Mouse (Mus musculus): ENCODE data around the gene Bst2. TPM values are rescaled to one million over a fixed set of nuclear protein-coding genes. Genes with fewer than 3 reads are reported as not detected.

The Bst2 gene
- polyA plus RNA-seq (2015; fragmentation: Nextera tagmentation; extraction: Ambion mirVana), result 49.7 and 52.0 TPM in 2 replicates

- WGBS, result 2% methylated on average over 37 of the region's 37 CpGs
- Histone ChIP-seq H3K9me3 (no peaks in the 10 kb centered on the region), H3K4me2 (peak within 1 kb of the TSS; percentile 67), H3K27ac (peak within 1 kb of the TSS; percentile 83), H3K36me3 (no peaks in the 10 kb centered on the region), H3K4me1 (peaks cover 14% of the 10 kb centered on the region), H3K4me3 (peak within 1 kb of the TSS; percentile 51), H3K27me3 (no peaks in the 10 kb centered on the region), H3K9ac (peak within 1 kb of the TSS; percentile 60)
- peak; percentile 87 for ATAC-seq (ENCODE audit: borderline replicate concordance, extremely low read depth, low FRiP score, low TSS enrichment)
These were observed at the start of gene Bst2 for GRCm38 (mm10) chr8:71537028-71537867. TSS of gene Bst2 (minus strand) at chr8:71537456.

- ATAC-seq (ENCODE audit: borderline replicate concordance, extremely low read depth, low FRiP score, low TSS enrichment), result no peak
- Histone ChIP-seq H3K4me2 (no peak overlapping the region), H3K27me3 (no peaks in the 10 kb centered on the region), H3K9ac (no peak overlapping the region), H3K4me3 (no peak overlapping the region), H3K27ac (no peak overlapping the region), H3K36me3 (peaks cover 7% of the 10 kb centered on the region; the same call in 1 of the 2 replicates), H3K4me1 (peaks cover 6% of the 10 kb centered on the region), H3K9me3 (no peaks in the 10 kb centered on the region)
- 72% methylated on average over 2 of the region's 2 CpGs for WGBS
These were observed 49.6 kb upstream of the Bst2 start for GRCm38 (mm10) chr8:71586891-71587290.

- no peak overlapping the region for H3K27ac ChIP-seq
- H3K4me1 ChIP-seq, result no peaks in the 10 kb centered on the region
- H3K27me3 ChIP-seq, result no peaks in the 10 kb centered on the region
- no peaks in the 10 kb centered on the region for H3K9me3 ChIP-seq
- no peak overlapping the region for H3K4me2 ChIP-seq
- ATAC-seq (ENCODE audit: borderline replicate concordance, extremely low read depth, low FRiP score, low TSS enrichment), result no peak
- H3K9ac ChIP-seq, result no peak overlapping the region
- H3K4me3 ChIP-seq, result no peak overlapping the region
- H3K36me3 ChIP-seq, result peaks cover 7% of the 10 kb centered on the region; the same call in 1 of the 2 replicates
- WGBS, result 54% methylated on average over 9 of the region's 9 CpGs
These were observed 42.9 kb upstream of the Bst2 start for GRCm38 (mm10) chr8:71580201-71580600.

- Histone ChIP-seq H3K36me3 (peaks cover 2% of the 10 kb centered on the region; the same call in 1 of the 2 replicates), H3K4me2 (no peak overlapping the region), H3K27me3 (no peaks in the 10 kb centered on the region), H3K9me3 (no peaks in the 10 kb centered on the region), H3K9ac (no peak overlapping the region), H3K4me3 (no peak overlapping the region), H3K27ac (no peak overlapping the region), H3K4me1 (no peaks in the 10 kb centered on the region)
- no peak for ATAC-seq (ENCODE audit: borderline replicate concordance, extremely low read depth, low FRiP score, low TSS enrichment)
- 88% methylated on average over 14 of the region's 14 CpGs for WGBS
These were observed 42.2 kb upstream of the Bst2 start for GRCm38 (mm10) chr8:71579476-71579875.

- H3K9me3 ChIP-seq, result no peaks in the 10 kb centered on the region
- no peak overlapping the region for H3K4me2 ChIP-seq
- ATAC-seq (ENCODE audit: borderline replicate concordance, extremely low read depth, low FRiP score, low TSS enrichment), result no peak
- WGBS, result 67% methylated on average over 1 of the region's 1 CpGs
- H3K4me1 ChIP-seq, result no peaks in the 10 kb centered on the region
- no peaks in the 10 kb centered on the region; the same call in 1 of the 2 replicates for H3K36me3 ChIP-seq
- no peak overlapping the region for H3K4me3 ChIP-seq
- H3K9ac ChIP-seq, result no peak overlapping the region
- H3K27me3 ChIP-seq, result no peaks in the 10 kb centered on the region
- H3K27ac ChIP-seq, result no peak overlapping the region
These were observed 41.8 kb upstream of the Bst2 start for GRCm38 (mm10) chr8:71579009-71579408.

DNA sequence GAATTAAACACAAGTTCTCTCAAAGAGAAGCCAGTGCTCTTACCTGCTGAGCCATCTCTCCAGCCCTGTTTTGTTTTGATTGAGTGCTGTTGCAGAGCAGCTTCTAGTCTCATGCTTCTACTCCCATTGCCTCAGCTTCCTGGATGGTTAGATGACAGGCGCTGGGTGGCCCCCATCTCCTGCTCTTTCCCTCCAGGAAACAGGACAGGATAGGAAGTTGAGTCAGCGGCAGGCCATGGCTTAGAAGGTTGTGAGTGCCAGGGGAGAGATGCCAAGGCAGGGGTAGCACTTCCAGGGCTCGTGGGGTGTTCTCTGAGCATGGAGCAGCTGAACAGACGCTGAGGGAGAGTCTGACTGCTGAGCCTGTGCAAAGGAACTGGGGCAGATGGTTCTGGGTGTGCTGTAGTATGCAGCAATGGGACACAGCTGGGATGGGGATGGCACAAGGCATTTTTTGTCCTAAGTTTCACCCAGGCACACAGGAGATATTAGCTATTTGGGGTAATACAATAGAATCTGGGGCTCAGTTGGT lies 40.7 kb upstream of the Bst2 start:
- H3K27me3 ChIP-seq, result no peaks in the 10 kb centered on the region
- ATAC-seq (ENCODE audit: borderline replicate concordance, extremely low read depth, low FRiP score, low TSS enrichment), result no peak
- H3K9me3 ChIP-seq, result no peaks in the 10 kb centered on the region
- H3K36me3 ChIP-seq, result no peaks in the 10 kb centered on the region; the same call in 1 of the 2 replicates
- no peak overlapping the region for H3K4me2 ChIP-seq
- no peak overlapping the region for H3K4me3 ChIP-seq
- H3K9ac ChIP-seq, result no peak overlapping the region
- no peak overlapping the region for H3K27ac ChIP-seq
- WGBS, result 58% methylated on average over 4 of the region's 4 CpGs
- peaks cover 3% of the 10 kb centered on the region for H3K4me1 ChIP-seq

- Histone ChIP-seq H3K36me3 (no peaks in the 10 kb centered on the region), H3K4me2 (no peak overlapping the region), H3K9me3 (no peaks in the 10 kb centered on the region), H3K27me3 (no peaks in the 10 kb centered on the region), H3K4me1 (peaks cover 22% of the 10 kb centered on the region), H3K27ac (no peak overlapping the region), H3K9ac (no peak overlapping the region), H3K4me3 (no peak overlapping the region)
- ATAC-seq (ENCODE audit: borderline replicate concordance, extremely low read depth, low FRiP score, low TSS enrichment), result no peak
- WGBS, result 31% methylated on average over 1 of the region's 1 CpGs
These were observed 37.8 kb upstream of the Bst2 start for GRCm38 (mm10) chr8:71575020-71575419.

DNA sequence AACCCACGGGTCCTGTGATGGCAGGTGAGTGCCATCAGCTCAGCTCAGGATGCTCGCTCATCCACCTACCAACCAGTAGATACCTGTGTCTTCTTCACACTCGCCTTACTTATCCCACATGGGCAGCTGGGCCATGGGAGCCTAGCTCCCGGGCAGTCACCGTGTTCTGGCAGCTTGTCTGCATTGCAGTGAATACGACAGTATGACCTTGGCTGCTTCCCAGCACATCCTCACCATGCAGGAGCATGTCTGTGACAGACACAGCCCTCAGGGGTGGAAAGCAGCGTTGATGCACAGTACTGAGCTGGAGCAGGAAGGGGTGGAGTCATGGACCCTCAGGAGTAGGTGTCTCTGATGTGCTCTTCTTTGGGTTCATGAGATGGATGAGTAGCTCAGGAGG lies 37.2 kb upstream of the Bst2 start:
- Histone ChIP-seq H3K36me3 (no peaks in the 10 kb centered on the region), H3K27ac (no peak overlapping the region), H3K4me1 (peaks cover 27% of the 10 kb centered on the region), H3K4me3 (no peak overlapping the region), H3K9me3 (no peaks in the 10 kb centered on the region), H3K4me2 (no peak overlapping the region), H3K27me3 (no peaks in the 10 kb centered on the region), H3K9ac (no peak overlapping the region)
- 58% methylated on average over 7 of the region's 7 CpGs for WGBS
- ATAC-seq (ENCODE audit: borderline replicate concordance, extremely low read depth, low FRiP score, low TSS enrichment), result no peak

GRCm38 (mm10) chr8:71572847-71573633 lies 35.8 kb upstream of the Bst2 start:
- no peaks in the 10 kb centered on the region for H3K9me3 ChIP-seq
- no peaks in the 10 kb centered on the region for H3K36me3 ChIP-seq
- peaks cover 40% of the 10 kb centered on the region for H3K4me1 ChIP-seq
- no peak overlapping the region for H3K4me3 ChIP-seq
- 51% methylated on average over 9 of the region's 9 CpGs for WGBS
- ATAC-seq (ENCODE audit: borderline replicate concordance, extremely low read depth, low FRiP score, low TSS enrichment), result no peak
- peak overlapping the region; percentile 83 for H3K27ac ChIP-seq
- H3K4me2 ChIP-seq, result peak overlapping the region; percentile 13; the same call in 1 of the 2 replicates
- H3K9ac ChIP-seq, result no peak overlapping the region
- no peaks in the 10 kb centered on the region for H3K27me3 ChIP-seq

DNA sequence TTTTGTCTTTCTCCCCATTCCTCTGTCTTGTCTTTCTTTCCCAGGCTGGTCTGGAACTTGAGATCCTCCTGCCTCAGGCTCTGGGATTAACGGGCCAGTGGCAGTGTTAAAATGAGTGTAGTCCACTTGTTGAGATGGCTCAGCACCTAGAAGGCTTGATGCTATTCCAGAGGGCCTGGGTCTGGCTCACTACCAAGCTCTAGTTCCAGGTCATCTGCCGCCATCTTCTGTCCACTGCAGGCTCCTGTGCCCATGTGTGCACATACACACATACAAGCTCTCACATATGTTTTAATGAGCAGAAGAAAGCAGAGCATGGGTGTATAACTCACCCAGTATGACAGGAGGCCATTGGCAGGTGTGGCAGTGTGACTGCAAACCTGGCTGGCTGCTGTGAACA lies 34.8 kb upstream of the Bst2 start:
- Histone ChIP-seq H3K27me3 (no peaks in the 10 kb centered on the region; the same call in 1 of the 2 replicates), H3K36me3 (no peaks in the 10 kb centered on the region), H3K9me3 (no peaks in the 10 kb centered on the region), H3K4me3 (no peak overlapping the region; the same call in 1 of the 2 replicates), H3K27ac (peak overlapping the region; percentile 83; the same call in 1 of the 2 replicates), H3K4me2 (no peak overlapping the region), H3K9ac (no peak overlapping the region), H3K4me1 (peaks cover 40% of the 10 kb centered on the region)
- WGBS, result 82% methylated on average over 2 of the region's 2 CpGs
- ATAC-seq (ENCODE audit: borderline replicate concordance, extremely low read depth, low FRiP score, low TSS enrichment), result no peak

GRCm38 (mm10) chr8:71570291-71570954 lies 33.2 kb upstream of the Bst2 start:
- Histone ChIP-seq H3K9ac (peak overlapping the region; percentile 58), H3K4me2 (peak overlapping the region; percentile 82), H3K27me3 (no peaks in the 10 kb centered on the region; the same call in 1 of the 2 replicates), H3K4me1 (peaks cover 40% of the 10 kb centered on the region), H3K36me3 (no peaks in the 10 kb centered on the region), H3K27ac (peak overlapping the region; percentile 92), H3K4me3 (peak overlapping the region; percentile 66), H3K9me3 (no peaks in the 10 kb centered on the region)
- peak; percentile 84 for ATAC-seq (ENCODE audit: borderline replicate concordance, extremely low read depth, low FRiP score, low TSS enrichment)
- under 1% methylated on average over 41 of the region's 41 CpGs for WGBS
